Mouse (Mus musculus) CH12.LX (cell line): ENCODE results near the gene Hps1. TPM values are rescaled to one million over a fixed set of nuclear protein-coding genes. Genes with fewer than 3 reads are reported as not detected.

Experiments
- DNase-seq: peaks from one replicate; pipeline ENCODE4 v3.0.0-alpha.2; 2013; ENCODE audit errors: extremely low read depth
- H3K27ac ChIP-seq: 2 replicates; pipeline ENCODE4 v1.5.1; 2012; ENCODE audit warnings: low read depth, mild to moderate bottlenecking, control low read depth, moderate library complexity; ENCODE audit not compliant: insufficient read depth
- H3K27me3 ChIP-seq: replicated peaks from 2 replicates; pipeline ENCODE3; 2012; ENCODE audit warnings: inconsistent platforms
- H3K36me3 ChIP-seq, 2 experiments: replicated peaks in 1 of 2; 2 replicates each; pipeline versions ENCODE3 to v1.6.1; 2012; ENCODE audit warnings: inconsistent platforms in 1 of 2, low read length in 1 of 2, mild to moderate bottlenecking in 1 of 2, mixed read lengths in 1 of 2, moderate library complexity in 1 of 2; ENCODE audit not compliant: control insufficient read depth in 1 of 2, insufficient read depth in 1 of 2
- H3K4me1 ChIP-seq, 2 experiments: 2 replicates each; pipeline ENCODE4 v1.6.1; 2012; ENCODE audit warnings: inconsistent platforms in 1 of 2, moderate library complexity in 1 of 2; ENCODE audit not compliant: insufficient read depth in 2 of 2, control insufficient read depth in 1 of 2
- H3K4me2 ChIP-seq: 2 replicates; pipeline ENCODE4 v1.6.1; 2012; ENCODE audit warnings: low read depth, mild to moderate bottlenecking, control low read depth; ENCODE audit not compliant: poor library complexity, insufficient read depth, severe bottlenecking
- H3K4me3 ChIP-seq, 3 experiments: fragments of 150-350 bp in 1 of 3; sonication (generic) in 1 of 3; replicated peaks in 1 of 3; 2 replicates each; pipeline versions ENCODE3 to v1.5.1; 2011 to 2012; ENCODE audit warnings: low read depth in 2 of 3, low read length in 2 of 3, mild to moderate bottlenecking in 2 of 3, moderate library complexity in 2 of 3, control low read depth in 1 of 3, improper control_type of control experiment in 1 of 3, inconsistent platforms in 1 of 3, mixed read lengths in 1 of 3; ENCODE audit not compliant: poor library complexity in 1 of 3
- H3K79me2 ChIP-seq: replicated peaks from 2 replicates; pipeline ENCODE4 v1.6.1; 2012; ENCODE audit warnings: mild to moderate bottlenecking, moderate library complexity; ENCODE audit not compliant: control insufficient read depth, poor library complexity, insufficient read depth, severe bottlenecking; ENCODE audit errors: extremely low read depth
- H3K9ac ChIP-seq: 2 replicates; pipeline ENCODE4 v1.6.1; 2012; ENCODE audit warnings: low read depth, mild to moderate bottlenecking, control low read depth, moderate library complexity; ENCODE audit not compliant: insufficient read depth
- H3K9me3 ChIP-seq: replicated peaks from 2 replicates; pipeline ENCODE3; 2012; ENCODE audit warnings: low read length, inconsistent platforms, mixed read lengths
- BHLHE40 ChIP-seq: IDR thresholded peaks from 2 replicates; pipeline ENCODE4 v1.6.1; 2011; ENCODE audit warnings: mild to moderate bottlenecking, low read depth, low read length, improper control_type of control experiment
- CHD1 ChIP-seq: IDR thresholded peaks from 2 replicates; pipeline ENCODE4 v1.6.1; 2012; ENCODE audit warnings: low read depth, low read length, improper control_type of control experiment, inconsistent platforms
- CHD2 ChIP-seq: IDR thresholded peaks from 2 replicates; pipeline ENCODE4 v1.6.1; 2011; ENCODE audit warnings: low read length, improper control_type of control experiment
- CTCF ChIP-seq, 2 experiments: IDR thresholded peaks in 1 of 2; conservative IDR thresholded peaks in 1 of 2; 2 replicates each; pipeline ENCODE4 v1.5.1; 2011 to 2012; ENCODE audit warnings: low read depth in 2 of 2, low read length in 2 of 2, improper control_type of control experiment in 1 of 2, inconsistent platforms in 1 of 2, mild to moderate bottlenecking in 1 of 2, moderate library complexity in 1 of 2
- E2F4 ChIP-seq: IDR thresholded peaks from 2 replicates; pipeline ENCODE4 v1.6.1; 2011; ENCODE audit warnings: low read depth, low read length, improper control_type of control experiment; ENCODE audit not compliant: insufficient replicate concordance
- ELF1 ChIP-seq: IDR thresholded peaks from 2 replicates; pipeline ENCODE4 v1.6.1; 2014; ENCODE audit warnings: low read depth, mild to moderate bottlenecking, inconsistent platforms, low read length, improper control_type of control experiment
- EP300 ChIP-seq: IDR thresholded peaks from 2 replicates; pipeline ENCODE4 v1.6.1; 2011; ENCODE audit warnings: low read length, improper control_type of control experiment
- ETS1 ChIP-seq: conservative IDR thresholded peaks from 2 replicates; pipeline ENCODE4 v1.6.1; 2012; ENCODE audit warnings: low read depth, mild to moderate bottlenecking, inconsistent platforms, low read length, improper control_type of control experiment, moderate library complexity
- GABPA ChIP-seq: IDR thresholded peaks from 2 replicates; pipeline ENCODE4 v1.6.1; 2012; ENCODE audit warnings: low read depth, low read length, improper control_type of control experiment, inconsistent platforms; ENCODE audit not compliant: insufficient replicate concordance
- HCFC1 ChIP-seq: IDR thresholded peaks from 2 replicates; pipeline ENCODE4 v1.6.1; 2012; ENCODE audit warnings: low read depth, mild to moderate bottlenecking, inconsistent platforms, low read length, improper control_type of control experiment
- IRF4 ChIP-seq: IDR thresholded peaks from 2 replicates; pipeline ENCODE4 v1.6.1; 2014; ENCODE audit warnings: low read depth, mild to moderate bottlenecking, inconsistent platforms, low read length, improper control_type of control experiment
- JUN ChIP-seq: IDR thresholded peaks from 2 replicates; pipeline ENCODE4 v1.6.1; 2011; ENCODE audit warnings: low read depth, mild to moderate bottlenecking, low read length, improper control_type of control experiment, moderate library complexity; ENCODE audit not compliant: insufficient read depth
- JUND ChIP-seq: conservative IDR thresholded peaks from 2 replicates; pipeline ENCODE4 v1.6.1; 2011; ENCODE audit warnings: low read depth, low read length, improper control_type of control experiment
- KAT2A ChIP-seq: IDR thresholded peaks from 2 replicates; pipeline ENCODE4 v1.6.1; 2012; ENCODE audit warnings: low read length, improper control_type of control experiment, inconsistent platforms; ENCODE audit not compliant: insufficient replicate concordance
- MAFK ChIP-seq: IDR thresholded peaks from 2 replicates; pipeline ENCODE4 v1.6.1; 2011; ENCODE audit warnings: low read length, improper control_type of control experiment; ENCODE audit not compliant: insufficient replicate concordance
- MAX ChIP-seq: IDR thresholded peaks from 2 replicates; pipeline ENCODE4 v1.6.1; 2011; ENCODE audit warnings: low read length, improper control_type of control experiment
- MAZ ChIP-seq: IDR thresholded peaks from 2 replicates; pipeline ENCODE4 v1.6.1; 2012; ENCODE audit warnings: low read depth, mild to moderate bottlenecking, inconsistent platforms, low read length, improper control_type of control experiment, moderate library complexity
- MEF2A ChIP-seq: IDR thresholded peaks from 2 replicates; pipeline ENCODE4 v1.6.1; 2014; ENCODE audit warnings: low read depth, mild to moderate bottlenecking, inconsistent platforms, low read length, improper control_type of control experiment, borderline replicate concordance
- MXI1 ChIP-seq: IDR thresholded peaks from 2 replicates; pipeline ENCODE4 v1.6.1; 2011; ENCODE audit warnings: mild to moderate bottlenecking, low read depth, low read length, improper control_type of control experiment
- MYC ChIP-seq: IDR thresholded peaks from 2 replicates; pipeline ENCODE4 v1.6.1; 2011; ENCODE audit warnings: low read depth, mild to moderate bottlenecking, improper control_type of control experiment, low read length
- NELFE ChIP-seq: IDR thresholded peaks from 2 replicates; pipeline ENCODE4 v1.6.1; 2011; ENCODE audit warnings: low read depth, low read length, improper control_type of control experiment
- NRF1 ChIP-seq: IDR thresholded peaks from 2 replicates; pipeline ENCODE4 v1.6.1; 2014; ENCODE audit warnings: low read depth, mild to moderate bottlenecking, inconsistent platforms, low read length, improper control_type of control experiment, moderate library complexity
- PAX5 ChIP-seq: IDR thresholded peaks from 2 replicates; pipeline ENCODE4 v1.6.1; 2012; ENCODE audit warnings: low read length, inconsistent platforms, mixed read lengths
- POLR2A ChIP-seq: IDR thresholded peaks from 2 replicates; pipeline ENCODE4 v1.6.1; 2011; ENCODE audit warnings: low read depth, mild to moderate bottlenecking, improper control_type of control experiment, low read length
- POLR2AphosphoS2 ChIP-seq: IDR thresholded peaks from 2 replicates; pipeline ENCODE4 v1.6.1; 2011; ENCODE audit warnings: low read depth, low read length, improper control_type of control experiment
- RAD21 ChIP-seq: IDR thresholded peaks from 2 replicates; pipeline ENCODE4 v1.6.1; 2011; ENCODE audit warnings: low read depth, mild to moderate bottlenecking, low read length, improper control_type of control experiment, moderate library complexity
- RCOR1 ChIP-seq: conservative IDR thresholded peaks from 2 replicates; pipeline ENCODE4 v1.6.1; 2012; ENCODE audit warnings: low read depth, mild to moderate bottlenecking, inconsistent platforms, low read length, improper control_type of control experiment
- SIN3A ChIP-seq: IDR thresholded peaks from 2 replicates; pipeline ENCODE4 v1.6.1; 2012; ENCODE audit warnings: low read length, improper control_type of control experiment, inconsistent platforms
- SMC3 ChIP-seq: IDR thresholded peaks from 2 replicates; pipeline ENCODE4 v1.6.1; 2011; ENCODE audit warnings: low read depth, low read length, improper control_type of control experiment
- TBP ChIP-seq: conservative IDR thresholded peaks from 2 replicates; pipeline ENCODE4 v1.6.1; 2011; ENCODE audit warnings: low read depth, low read length, improper control_type of control experiment
- TCF12 ChIP-seq: IDR thresholded peaks from 2 replicates; pipeline ENCODE4 v1.6.1; 2014; ENCODE audit warnings: low read depth, mild to moderate bottlenecking, inconsistent platforms, low read length, improper control_type of control experiment
- UBTF ChIP-seq: IDR thresholded peaks from 2 replicates; pipeline ENCODE4 v1.6.1; 2012; ENCODE audit warnings: low read depth, mild to moderate bottlenecking, inconsistent platforms, low read length, improper control_type of control experiment, moderate library complexity
- USF1 ChIP-seq: IDR thresholded peaks from 2 replicates; pipeline ENCODE4 v1.6.1; 2014; ENCODE audit warnings: low read depth, mild to moderate bottlenecking, inconsistent platforms, low read length, improper control_type of control experiment
- USF2 ChIP-seq: conservative IDR thresholded peaks from 2 replicates; pipeline ENCODE4 v1.6.1; 2011; ENCODE audit warnings: low read depth, low read length, improper control_type of control experiment
- ZC3H11A ChIP-seq: IDR thresholded peaks from 2 replicates; pipeline ENCODE4 v1.6.1; 2012; ENCODE audit warnings: low read depth, mild to moderate bottlenecking, inconsistent platforms, low read length, improper control_type of control experiment
- ZKSCAN1 ChIP-seq: IDR thresholded peaks from 2 replicates; pipeline ENCODE4 v1.6.1; 2012; ENCODE audit warnings: low read depth, inconsistent platforms, low read length, improper control_type of control experiment, borderline replicate concordance
- ZMIZ1 ChIP-seq: IDR thresholded peaks from 2 replicates; pipeline ENCODE4 v1.6.1; 2012; ENCODE audit warnings: low read depth, mild to moderate bottlenecking, inconsistent platforms, low read length, improper control_type of control experiment
- ZNF384 ChIP-seq: IDR thresholded peaks from 2 replicates; pipeline ENCODE4 v1.6.1; 2012; ENCODE audit warnings: low read depth, low read length, improper control_type of control experiment, inconsistent platforms
- dilution Hi-C: fragments of 300-500 bp; cut with MboI; formaldehyde crosslinking; loops from 2 replicates; pipeline ENCODE4 v1.14.3; 2020; ENCODE audit warnings: low sequenced_read_pairs; ENCODE audit not compliant: extremely low pct_unique_long_range_greater_than_20kb, extremely low pct_ligation_motif_present
- in situ Hi-C: fragments of 300-500 bp; cut with MboI; formaldehyde crosslinking; loops from 3 replicates; pipeline ENCODE4 v1.14.3; 2019; ENCODE audit warnings: low sequenced_read_pairs, low pct_ligation_motif_present, low pct_unique_long_range_greater_than_20kb, mixed read lengths
- polyA plus RNA-seq: library from polyadenylated mRNA; unstranded; fragments of >175 nt; gene quantifications from 2 replicates; pipeline ENCODE4 v1.2.1, GENCODE M21; 2012; ENCODE audit warnings: low read depth; ENCODE audit not compliant: insufficient read length
- total RNA-seq, 2 experiments: library from RNA; depleted of rRNA; stranded (reverse); fragments of 300-350 nt in 1 of 2; fragments of >200 nt in 1 of 2; gene quantifications; 2 replicates each; pipeline ENCODE4 v1.2.3; 2012 to 2014

The Hps1 gene
- total RNA-seq (2012; rRNA removed) = 21.8 and 29.7 TPM in 2 replicates
- total RNA-seq (2014; rRNA removed) = 16.0 and 17.7 TPM in 2 replicates
- polyA plus RNA-seq = 21.4 and 22.6 TPM in 2 replicates

DNA sequence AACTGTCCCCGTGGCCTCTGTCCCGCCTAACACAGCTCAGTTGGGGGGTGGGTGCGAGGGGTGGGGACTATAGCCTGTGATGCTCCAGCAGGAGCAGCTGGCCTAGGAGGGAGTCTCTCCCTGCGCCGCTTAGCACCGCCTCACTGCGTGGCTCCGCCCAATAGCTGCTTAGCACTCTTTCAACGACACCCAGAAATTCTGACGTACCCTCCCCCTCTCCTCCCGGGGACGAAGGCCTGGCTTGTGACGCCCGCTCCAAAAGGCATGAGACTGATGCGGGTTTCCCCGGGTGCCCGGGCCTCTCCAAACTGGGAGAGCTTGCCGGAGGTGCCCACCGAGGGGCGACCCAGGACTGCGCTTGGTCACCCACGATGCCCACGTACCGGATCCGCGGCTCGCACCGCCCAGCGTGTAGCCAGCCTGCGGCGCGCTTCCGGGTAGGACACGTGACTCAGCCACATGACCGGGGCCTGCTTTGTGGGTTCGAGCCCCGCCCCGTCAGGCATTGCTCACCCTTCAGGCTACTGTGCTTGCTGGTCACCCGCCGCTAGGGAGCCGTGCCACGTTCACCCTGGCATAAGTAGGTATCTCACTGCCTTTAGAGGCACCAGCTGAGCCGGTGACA, at the start of gene Hps1:
TSS of gene Hps1 (minus strand) at position 448 of the 625 bp plus-strand sequence.
- dilution Hi-C loops (no loop called here), in situ Hi-C loops (no loop called here)
- Histone ChIP-seq H3K4me3 (peak within 1 kb of the TSS; percentile 65 to 75 (median 67)), H3K9me3 (no peaks in the 10 kb centered on the region), H3K27me3 (no peaks in the 10 kb centered on the region), H3K79me2 (no peaks in the 10 kb centered on the region), H3K27ac (peak within 1 kb of the TSS; percentile 25; the same call in 1 of the 2 replicates), H3K4me2 (peak within 1 kb of the TSS; percentile 81), H3K36me3 (peaks cover 0 to 30% of the 10 kb centered on the region in 2 experiments), H3K4me1 (peaks cover 10 to 26% of the 10 kb centered on the region in 2 experiments), H3K9ac (peak within 1 kb of the TSS; percentile 88)
- peak; percentile 66 for TF ChIP-seq TCF12
- no peak for TF ChIP-seq EP300
- no peak for TF ChIP-seq MAFK
- peak; percentile 96 for TF ChIP-seq BHLHE40
- TF ChIP-seq ZNF384 = no peak
- peak; percentile 85 for TF ChIP-seq NELFE
- TF ChIP-seq MYC = peak; percentile 69; the same call in 1 of the 2 replicates
- no peak for TF ChIP-seq POLR2AphosphoS2
- no peak; the same call in none of the 2 replicates for TF ChIP-seq IRF4
- TF ChIP-seq RCOR1 = peak; percentile 73; the same call in 1 of the 2 replicates
- TF ChIP-seq MXI1 = peak; percentile 90
- TF ChIP-seq NRF1 = peak; percentile 54
- peak; percentile 74 for TF ChIP-seq HCFC1
- TF ChIP-seq UBTF = no peak
- TF ChIP-seq KAT2A = no peak
- TF ChIP-seq MAZ = no peak
- TF ChIP-seq POLR2A = peak; percentile 87
- TF ChIP-seq MAX = peak; percentile 98
- peak; percentile 98 for TF ChIP-seq USF1
- TF ChIP-seq GABPA = no peak
- no peak for TF ChIP-seq ZKSCAN1
- peak; percentile 29; the same call in 1 of the 2 replicates for TF ChIP-seq TBP
- no peak for TF ChIP-seq JUN
- no peak for TF ChIP-seq MEF2A
- no peak for TF ChIP-seq RAD21
- TF ChIP-seq CHD1 = no peak
- no peak for TF ChIP-seq E2F4
- peak; percentile 65 for TF ChIP-seq ZMIZ1
- peak; percentile 98 for TF ChIP-seq USF2
- TF ChIP-seq PAX5 = no peak
- no peak for TF ChIP-seq ZC3H11A
- peak; percentile 59; the same call in 1 of the 2 replicates for TF ChIP-seq ETS1
- TF ChIP-seq SMC3 = no peak
- TF ChIP-seq SIN3A = peak; percentile 96
- TF ChIP-seq CHD2 = no peak; the same call in 1 of the 2 replicates
- TF ChIP-seq ELF1 = peak; percentile 100
- TF ChIP-seq CTCF (conservative IDR thresholded peaks at IDR 0.05 in 1 of 2, IDR thresholded peaks at IDR 0.05 in 1 of 2; ENCODE audit: low read depth in 2 of 2, low read length in 2 of 2) = no peak; a peak in 1 of 4 replicates
- no peak for TF ChIP-seq JUND
- DNase-seq = peak; percentile 91
